Mouse (Mus musculus) liver, embryonic 14.5 days (tissue): ENCODE data around the gene Ltbp2. TPM values are rescaled to one million over a fixed set of nuclear protein-coding genes. Genes with fewer than 3 reads are reported as not detected.

Experiments used
- ATAC-seq: fragments of 200-750 bp; cut with Nextera tagmentation; 2 replicates; pipeline ENCODE4 v1.8.0; 2017; ENCODE audit warnings: moderate number of reproducible peaks, mild to moderate bottlenecking, moderate library complexity; ENCODE audit not compliant: insufficient read depth
- DNase-seq, 3 experiments: peaks; one replicate each; pipeline ENCODE4 v3.0.0-alpha.2; 2012 to 2013; ENCODE audit warnings: low read depth in 3 of 3, low spot score in 3 of 3
- H3K27ac ChIP-seq: fragments of 300-500 bp; sonication (generic); 2 replicates; pipeline ENCODE4 v1.5.1; 2014; ENCODE audit warnings: moderate library complexity, mild to moderate bottlenecking, control low read depth, inconsistent platforms
- H3K27me3 ChIP-seq: fragments of 300-500 bp; sonication (generic); 2 replicates; pipeline ENCODE4 v1.6.1; 2014; ENCODE audit warnings: mild to moderate bottlenecking, low read length, moderate library complexity; ENCODE audit not compliant: control insufficient read depth, insufficient read depth
- H3K36me3 ChIP-seq: fragments of 300-500 bp; sonication (generic); replicated peaks from 2 replicates; pipeline ENCODE4 v1.6.1; 2014; ENCODE audit warnings: low read depth; ENCODE audit not compliant: control insufficient read depth, insufficient read depth
- H3K4me1 ChIP-seq, 2 experiments: fragments of 200-500 bp in 1 of 2; fragments of 300-500 bp in 1 of 2; sonication (generic) in 1 of 2; replicated peaks; 2 replicates each; pipeline ENCODE4 v1.6.1; 2012 to 2014; ENCODE audit warnings: antibody characterized with exemption in 1 of 2, inconsistent platforms in 1 of 2, low read length in 1 of 2; ENCODE audit not compliant: control insufficient read depth in 2 of 2, insufficient read depth in 2 of 2
- H3K4me2 ChIP-seq: fragments of 300-500 bp; sonication (generic); 2 replicates; pipeline ENCODE4 v1.6.1; 2014; ENCODE audit warnings: low read depth, mild to moderate bottlenecking, control low read depth, moderate library complexity
- H3K4me3 ChIP-seq, 2 experiments: fragments of 200-500 bp in 1 of 2; fragments of 300-500 bp in 1 of 2; sonication (generic) in 1 of 2; 2 replicates each; pipeline ENCODE4 v1.5.1; 2012 to 2014; ENCODE audit warnings: low read depth in 2 of 2, low read length in 2 of 2, mild to moderate bottlenecking in 2 of 2, control low read depth in 1 of 2, inconsistent platforms in 1 of 2, moderate library complexity in 1 of 2; ENCODE audit not compliant: insufficient read depth in 1 of 2
- H3K9ac ChIP-seq: fragments of 300-500 bp; sonication (generic); replicated peaks from 2 replicates; pipeline ENCODE4 v1.6.1; 2014; ENCODE audit warnings: mild to moderate bottlenecking, control low read depth, moderate library complexity
- H3K9me3 ChIP-seq: fragments of 300-500 bp; sonication (generic); 2 replicates; pipeline ENCODE4 v1.6.1; 2016; ENCODE audit warnings: low read length, mixed read lengths; ENCODE audit not compliant: control insufficient read depth
- CTCF ChIP-seq: IDR thresholded peaks from 2 replicates; pipeline ENCODE4 v1.5.1; 2016; ENCODE audit warnings: antibody characterized with exemption, low read depth, control low read depth
- EP300 ChIP-seq: IDR thresholded peaks from 2 replicates; pipeline ENCODE4 v1.6.1; 2016; ENCODE audit warnings: antibody characterized with exemption, low read depth
- WGBS: fragments of 180-500 bp; shearing (Covaris S2); extraction: QIAGEN DNeasy Blood & Tissue Kit; methylation state at CpG from one replicate; pipeline ENCODE4 v1.1.7; 2014; ENCODE audit not compliant: insufficient replicate concordance; 5-methylcytosine and 5-hydroxymethylcytosine counted together
- polyA plus RNA-seq, 2 experiments: library from polyadenylated mRNA; depleted of rRNA in 1 of 2; stranded (reverse) in 1 of 2; unstranded in 1 of 2; fragments of >200 nt; fragmentation: Nextera tagmentation in 1 of 2; extraction: Ambion mirVana in 1 of 2; gene quantifications; 2 replicates each; pipeline versions ENCODE4 v1.2.1 to v1.2.3; 2012 to 2014

Gene Ltbp2
- polyA plus RNA-seq, 2 experiments: 0.08 to 0.21 TPM

DNA sequence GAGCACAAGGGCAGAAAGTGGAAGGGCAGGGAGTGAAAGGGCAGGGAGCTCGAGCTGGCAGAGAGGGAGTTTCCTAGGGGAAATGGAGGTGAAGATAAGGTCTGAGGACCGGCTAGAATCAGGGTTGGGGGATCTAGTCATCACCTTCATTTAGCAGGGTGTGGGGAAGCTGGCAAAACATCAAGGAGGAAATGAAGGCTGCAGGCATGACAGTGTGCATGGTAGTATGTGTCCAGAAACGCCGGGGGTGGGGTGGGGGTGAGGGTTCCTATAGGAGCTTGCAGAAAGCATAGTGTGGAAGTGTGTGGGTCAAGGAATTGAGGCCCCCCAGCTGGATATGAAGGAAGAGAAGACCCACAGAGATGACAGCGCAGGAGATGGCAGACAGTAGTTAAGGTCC is 45.2 kb downstream of the Ltbp2 start:
- H3K9me3 ChIP-seq: no peaks in the 10 kb centered on the region
- no peak overlapping the region for H3K4me2 ChIP-seq
- H3K9ac ChIP-seq: no peak overlapping the region
- H3K27me3 ChIP-seq: peaks cover 3% of the 10 kb centered on the region; the same call in 1 of the 2 replicates
- WGBS: 38% methylated on average over 5 of the region's 5 CpGs
- H3K27ac ChIP-seq: no peak overlapping the region
- H3K4me1 ChIP-seq: no peaks in the 10 kb centered on the region
- H3K36me3 ChIP-seq: no peaks in the 10 kb centered on the region
- DNase-seq: no peak
- no peak for TF ChIP-seq CTCF
- TF ChIP-seq EP300: no peak
- no peak for ATAC-seq
- H3K4me3 ChIP-seq: no peak overlapping the region

- peaks cover 3% of the 10 kb centered on the region; the same call in 1 of the 2 replicates for H3K27me3 ChIP-seq
- no peaks in the 10 kb centered on the region for H3K4me1 ChIP-seq
- ATAC-seq (no peak), DNase-seq (no peak)
- H3K36me3 ChIP-seq: no peaks in the 10 kb centered on the region
- WGBS: 74% methylated on average over 5 of the region's 5 CpGs
- no peak overlapping the region for H3K4me2 ChIP-seq
- no peaks in the 10 kb centered on the region for H3K9me3 ChIP-seq
- H3K4me3 ChIP-seq: no peak overlapping the region
- no peak overlapping the region for H3K27ac ChIP-seq
- H3K9ac ChIP-seq: no peak overlapping the region; the same call in 1 of the 2 replicates
- no peak for TF ChIP-seq CTCF
- TF ChIP-seq EP300: no peak
These were observed 45.9 kb downstream of the Ltbp2 start for GRCm38 (mm10) chr12:84830438-84830837.

DNA sequence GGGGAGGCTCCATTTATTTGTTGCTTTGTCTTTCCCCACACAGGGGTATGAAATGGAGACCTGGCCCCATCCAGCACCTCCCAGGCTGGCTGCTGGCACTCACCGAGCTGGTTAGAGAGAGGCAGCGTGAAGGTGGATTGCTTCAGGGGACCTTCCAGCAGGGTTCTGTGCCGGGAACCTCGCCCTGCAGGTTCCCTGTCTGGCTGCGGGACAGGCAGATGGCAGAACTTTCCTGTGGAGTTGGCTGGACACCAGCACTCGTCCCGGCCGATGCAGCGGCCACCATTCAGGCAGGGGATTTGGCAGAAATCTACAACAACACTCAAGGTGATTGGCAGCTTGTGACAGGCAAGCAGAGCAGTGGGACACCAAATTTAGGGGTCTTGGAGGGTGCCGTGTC is 46.4 kb downstream of the Ltbp2 start:
- no peak for DNase-seq
- 67% methylated on average over 10 of the region's 10 CpGs for WGBS
- ATAC-seq: no peak

GRCm38 (mm10) chr12:84829109-84829724 is 47.1 kb downstream of the Ltbp2 start:
- H3K4me3 ChIP-seq: no peak overlapping the region
- no peak for TF ChIP-seq CTCF
- TF ChIP-seq EP300: no peak
- 71% methylated on average over 20 of the region's 20 CpGs for WGBS
- H3K27ac ChIP-seq: no peak overlapping the region
- ATAC-seq: no peak
- DNase-seq: no peak
- no peak overlapping the region for H3K4me2 ChIP-seq
- peaks cover 3% of the 10 kb centered on the region; the same call in 1 of the 2 replicates for H3K27me3 ChIP-seq
- H3K9ac ChIP-seq: no peak overlapping the region
- H3K4me1 ChIP-seq: no peaks in the 10 kb centered on the region
- no peaks in the 10 kb centered on the region for H3K36me3 ChIP-seq
- no peaks in the 10 kb centered on the region for H3K9me3 ChIP-seq

More for the DNA sequence above, 46.4 kb downstream of the Ltbp2 start:
- H3K9me3 ChIP-seq: no peaks in the 10 kb centered on the region
- no peak overlapping the region for H3K4me2 ChIP-seq
- peaks cover 3% of the 10 kb centered on the region; the same call in 1 of the 2 replicates for H3K27me3 ChIP-seq
- no peak overlapping the region for H3K4me3 ChIP-seq
- TF ChIP-seq EP300: no peak
- no peak for TF ChIP-seq CTCF
- no peak overlapping the region; the same call in 1 of the 2 replicates for H3K9ac ChIP-seq
- H3K27ac ChIP-seq: no peak overlapping the region
- H3K4me1 ChIP-seq: no peaks in the 10 kb centered on the region
- H3K36me3 ChIP-seq: no peaks in the 10 kb centered on the region

DNA sequence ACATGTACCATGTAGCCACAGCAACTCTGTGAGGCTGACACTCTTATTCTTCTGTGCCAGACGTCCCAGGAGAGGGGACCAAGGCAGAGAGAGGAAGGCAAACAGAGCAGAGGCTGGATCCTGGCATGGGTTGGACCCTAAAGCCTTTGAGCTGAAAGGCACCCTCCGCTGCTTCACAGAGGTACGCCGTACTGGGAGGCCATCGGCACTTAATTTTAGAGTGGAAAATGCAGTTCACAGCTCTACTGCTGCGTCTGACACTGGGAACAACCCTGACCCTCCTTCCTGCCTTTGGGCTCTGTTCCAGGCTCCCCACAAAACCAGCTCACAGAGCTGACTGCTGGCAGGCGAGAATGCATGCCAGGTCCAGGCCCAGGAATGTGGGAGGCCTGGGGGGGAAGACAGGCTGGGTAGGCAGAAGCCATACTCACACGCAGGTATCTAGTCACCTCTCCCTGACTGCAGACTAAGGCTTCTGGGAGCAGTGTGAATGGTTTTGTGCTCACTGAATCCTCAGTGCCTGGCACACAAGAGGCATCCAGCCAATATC is 48.9 kb downstream of the Ltbp2 start:
- H3K27me3 ChIP-seq: peaks cover 3% of the 10 kb centered on the region; the same call in 1 of the 2 replicates

More for the DNA sequence above, 48.9 kb downstream of the Ltbp2 start:
- no peaks in the 10 kb centered on the region for H3K4me1 ChIP-seq
- H3K9ac ChIP-seq: no peak overlapping the region
- no peaks in the 10 kb centered on the region for H3K36me3 ChIP-seq
- no peaks in the 10 kb centered on the region for H3K9me3 ChIP-seq
- 55% methylated on average over 8 of the region's 8 CpGs for WGBS
- no peak overlapping the region for H3K27ac ChIP-seq
- H3K4me2 ChIP-seq: no peak overlapping the region
- ATAC-seq (no peak), DNase-seq (no peak)
- no peak overlapping the region for H3K4me3 ChIP-seq
- no peak for TF ChIP-seq CTCF
- no peak for TF ChIP-seq EP300
